Mouse (Mus musculus) cerebellum, postnatal 10 days (tissue): ENCODE data around the gene Ftsj3.

ENCODE experiments used
- DNase-seq, 2 experiments: peaks; one replicate each; pipeline ENCODE4 v3.0.0; 2021; ENCODE audit warnings: mixed read lengths in 2 of 2

Gene Ftsj3

DNA sequence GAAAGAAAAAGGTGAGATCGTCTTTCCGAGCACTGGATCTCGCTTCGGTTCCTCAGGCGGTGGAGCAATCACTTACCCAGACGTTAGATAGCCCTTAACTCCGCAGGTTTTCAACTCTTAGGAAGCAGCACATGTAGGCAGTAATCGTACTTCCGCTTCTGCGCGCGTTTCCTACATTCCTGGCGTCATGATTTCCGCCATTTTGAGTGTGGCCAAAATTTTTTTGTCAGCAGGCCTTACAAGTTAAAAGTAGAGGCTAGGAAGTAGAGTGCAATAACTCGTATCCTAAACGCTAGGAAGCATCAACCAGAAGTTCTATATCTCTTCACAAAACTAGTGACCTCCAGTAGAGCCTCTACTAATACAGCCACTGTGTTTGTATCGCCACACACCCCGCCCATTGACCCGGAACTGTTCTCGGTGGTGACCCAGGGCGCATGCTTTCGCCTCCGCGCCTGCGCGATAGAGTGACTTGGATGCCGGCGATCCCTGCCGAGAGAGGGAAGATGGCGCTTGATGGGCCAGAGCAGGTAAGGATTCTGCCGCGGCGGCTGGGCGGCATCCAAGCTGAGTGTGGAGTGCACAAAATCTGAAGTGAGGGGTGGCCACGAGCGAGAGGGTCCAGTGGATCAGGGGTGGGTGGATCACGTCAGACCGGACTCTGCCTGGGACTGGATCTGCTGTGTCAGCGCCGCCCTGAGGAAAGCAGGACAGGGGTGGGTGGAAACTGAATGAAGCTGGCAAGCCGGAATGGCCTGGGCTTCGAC lies at the start of gene Ftsj3, which contains the start of gene Psmc5:
Ftsj3 (minus strand) TSS at position 395 of the 767 bp plus-strand sequence.
Psmc5 (plus strand) TSS at position 470 of the 767 bp plus-strand sequence.
- peak; percentile 99 to 100 for DNase-seq

DNA sequence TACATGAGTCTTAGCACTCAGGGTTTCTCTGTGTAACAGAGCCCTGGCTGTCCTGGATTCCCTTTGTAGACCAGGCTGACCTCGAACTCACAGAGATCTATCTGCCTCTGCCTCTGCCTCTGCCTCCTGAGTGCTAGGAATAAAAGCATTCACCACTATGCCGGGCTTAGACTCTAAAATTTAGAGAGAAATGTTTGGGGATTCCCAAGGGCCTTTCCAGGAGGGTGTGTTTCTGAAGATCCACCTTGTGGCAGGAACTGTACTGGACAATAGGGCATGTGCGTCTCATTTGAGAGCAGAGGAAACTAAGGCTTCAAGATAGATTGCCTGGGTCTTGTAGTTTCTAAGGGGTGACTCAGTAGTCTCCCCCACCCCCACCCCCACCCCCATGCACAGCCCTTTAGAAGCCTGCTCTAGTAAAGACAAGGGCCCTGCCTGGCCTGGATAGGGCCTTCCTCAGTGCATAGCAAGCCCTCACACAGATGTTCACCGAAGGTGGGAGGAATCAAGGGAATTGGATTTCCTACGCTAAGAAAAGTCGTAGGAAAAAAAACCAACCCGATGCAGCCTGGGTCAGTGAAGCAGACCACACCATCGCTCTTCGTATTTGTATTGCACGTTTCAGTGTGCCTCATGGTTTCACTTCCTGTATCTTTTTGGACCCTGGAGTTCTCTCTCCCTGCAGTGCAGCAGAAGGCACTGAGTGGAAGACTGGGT lies 49.6 kb upstream of the Ftsj3 start:
- no peak for DNase-seq

DNA sequence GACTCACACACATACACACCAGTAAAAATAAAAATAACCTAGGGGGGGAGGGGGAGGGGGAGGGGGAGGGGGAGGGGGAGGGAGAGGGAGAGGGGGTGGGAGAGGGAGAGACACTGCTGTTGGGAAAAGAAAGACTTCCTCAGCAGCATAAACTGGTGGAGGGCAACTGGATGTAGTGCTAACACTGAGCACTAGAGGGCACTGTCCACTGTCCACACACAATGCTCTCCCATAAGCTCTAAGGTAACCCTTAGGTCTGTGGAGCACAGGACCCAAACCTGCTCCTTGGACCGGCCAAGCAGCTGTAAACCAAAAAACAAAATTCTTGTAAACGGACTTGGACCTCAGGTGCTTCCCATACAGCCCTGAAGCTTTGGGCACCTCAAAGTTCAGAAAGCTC lies 46.8 kb upstream of the Ftsj3 start:
- peak; percentile 79 to 85 for DNase-seq

DNA sequence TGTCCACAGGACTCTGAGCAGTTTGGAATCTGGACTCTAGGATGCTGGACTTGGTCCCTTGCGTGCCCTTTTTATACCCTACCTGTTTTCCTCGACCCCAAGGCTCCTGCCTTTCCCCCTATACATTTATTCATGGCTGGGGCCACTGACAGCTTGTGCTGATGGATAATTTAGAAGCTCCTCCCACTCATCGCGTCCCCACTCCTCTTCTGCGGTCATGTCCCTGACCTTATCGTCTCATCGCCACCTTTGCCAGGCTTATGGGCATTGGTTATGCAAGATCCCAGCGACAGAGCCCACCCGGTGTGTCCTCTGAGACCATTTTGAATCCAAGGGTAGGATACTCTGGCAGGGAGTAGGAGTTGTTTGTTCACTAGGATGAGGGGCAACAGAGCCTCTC lies 45.9 kb upstream of the Ftsj3 start, which contains the start of gene Gh:
Gh (minus strand) TSS at position 101 of the 400 bp plus-strand sequence.
- DNase-seq = no peak

DNA sequence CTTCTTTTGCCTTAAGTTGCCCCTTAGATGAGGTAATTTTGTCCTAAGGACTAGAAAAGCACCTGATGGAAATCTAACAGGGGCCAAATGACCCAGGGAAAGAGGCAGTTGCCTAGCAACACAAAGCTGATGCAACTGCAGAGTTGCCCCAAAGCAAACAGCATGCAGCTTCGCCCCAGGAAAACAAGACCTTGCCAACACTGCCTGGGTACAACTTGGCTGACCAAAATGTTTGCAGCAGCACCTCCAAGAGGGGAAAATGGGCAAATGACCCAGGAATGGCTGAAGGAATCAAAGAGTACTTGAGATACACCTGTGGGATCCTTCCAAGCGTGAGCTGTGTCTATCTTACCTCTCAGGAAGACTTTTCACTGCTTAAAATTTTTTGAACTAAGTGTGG lies 36.0 kb upstream of the Ftsj3 start:
- peak; percentile 88 to 90 for DNase-seq

DNA sequence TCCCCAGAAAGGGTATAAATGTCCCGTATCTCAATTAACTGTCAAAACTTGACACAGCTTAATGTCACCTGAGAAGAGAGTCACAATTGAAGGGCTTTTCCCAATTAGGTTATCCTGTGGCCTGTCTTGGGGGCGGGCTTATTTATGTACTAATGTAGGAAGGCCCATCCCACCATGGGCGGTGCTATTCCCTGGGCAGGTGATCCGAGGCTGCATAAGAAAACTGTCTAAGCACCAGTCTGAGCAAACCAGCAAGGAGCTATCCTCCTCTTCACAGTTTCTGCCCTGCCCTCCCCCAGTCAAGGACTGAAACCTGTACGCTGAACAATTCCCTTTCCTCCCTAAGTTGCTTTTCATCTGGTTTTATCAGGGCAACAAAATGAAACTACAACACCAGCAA lies 34.5 kb upstream of the Ftsj3 start:
- no peak for DNase-seq

DNA sequence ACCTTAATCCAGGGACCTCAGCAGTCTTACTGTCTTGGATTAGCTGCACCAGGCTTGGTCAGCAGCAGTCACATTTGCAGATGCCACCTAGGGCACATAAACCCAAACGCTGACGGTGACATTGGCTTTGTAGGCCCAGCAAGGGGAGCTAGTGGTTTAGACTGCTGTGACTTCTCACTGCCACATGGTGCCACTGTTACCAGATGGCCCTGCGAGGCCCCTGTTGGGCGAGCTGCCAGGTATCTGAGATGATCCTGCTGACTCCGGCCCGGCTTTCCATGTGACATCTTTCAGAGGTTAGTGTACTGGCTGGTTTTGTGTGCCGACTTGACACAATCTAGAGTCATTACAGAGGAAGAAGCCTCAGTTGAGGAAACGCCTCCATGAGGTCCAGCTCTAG lies 33.5 kb upstream of the Ftsj3 start:
- DNase-seq = peak; percentile 97

DNA sequence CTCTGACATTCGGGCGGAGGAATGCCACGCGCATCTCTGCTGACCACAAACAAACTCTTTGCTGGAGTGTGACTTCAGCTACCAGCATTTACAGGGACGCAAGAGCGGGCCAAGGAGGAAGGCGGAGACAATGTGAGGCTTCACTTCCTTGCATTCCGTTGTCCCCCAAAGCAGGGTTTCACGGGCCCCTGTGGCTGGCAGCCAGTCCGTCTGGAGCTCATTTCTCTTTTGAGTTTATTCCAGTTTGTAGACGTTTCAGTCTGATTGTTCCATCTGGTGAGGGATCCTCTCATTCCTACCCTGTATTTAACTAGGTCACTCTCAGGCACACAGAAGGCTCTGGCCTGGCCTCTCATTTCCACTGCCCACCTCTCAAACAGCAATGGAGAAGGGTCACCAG lies 31.1 kb upstream of the Ftsj3 start:
- peak; percentile 79 for DNase-seq

DNA sequence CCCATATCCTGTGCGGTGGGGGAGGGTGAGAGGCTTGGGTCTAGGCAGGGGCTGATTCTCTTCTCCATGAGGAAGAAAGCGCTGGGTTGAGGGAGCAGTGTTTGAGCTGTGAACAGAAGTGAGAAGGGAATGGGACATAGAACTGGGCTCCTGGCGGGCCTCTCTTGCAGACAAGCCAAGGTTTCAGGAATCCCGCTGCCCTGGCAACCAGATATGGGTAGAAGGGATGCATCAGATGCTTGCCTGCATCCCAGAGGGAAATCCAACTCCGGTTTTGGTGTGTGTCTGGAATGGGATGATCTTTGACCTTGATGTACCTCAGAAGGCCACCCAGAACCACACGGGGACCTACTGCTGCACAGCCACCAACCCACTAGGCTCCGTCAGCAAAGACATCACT lies 30.3 kb upstream of the Ftsj3 start:
- DNase-seq = peak; percentile 39 to 49

DNA sequence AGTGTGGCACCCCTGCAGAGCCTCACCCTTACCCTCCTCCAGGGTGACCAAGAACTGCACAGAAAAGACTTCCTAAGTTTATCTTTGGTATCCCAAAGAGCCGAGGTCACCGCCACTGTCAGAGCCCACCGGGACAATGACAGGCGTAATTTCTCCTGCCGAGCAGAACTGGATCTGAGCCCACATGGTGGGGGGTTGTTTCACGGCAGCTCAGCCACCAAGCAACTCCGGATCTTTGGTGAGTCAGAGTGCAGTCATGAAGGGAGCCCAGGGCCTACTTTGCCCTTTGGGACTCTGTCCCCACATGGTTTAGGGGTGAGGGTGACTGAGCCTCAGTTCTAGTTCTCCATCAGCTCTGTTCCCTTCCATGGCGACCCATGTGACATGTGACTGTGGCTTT lies 28.2 kb upstream of the Ftsj3 start:
- peak; percentile 43 to 54 for DNase-seq

DNA sequence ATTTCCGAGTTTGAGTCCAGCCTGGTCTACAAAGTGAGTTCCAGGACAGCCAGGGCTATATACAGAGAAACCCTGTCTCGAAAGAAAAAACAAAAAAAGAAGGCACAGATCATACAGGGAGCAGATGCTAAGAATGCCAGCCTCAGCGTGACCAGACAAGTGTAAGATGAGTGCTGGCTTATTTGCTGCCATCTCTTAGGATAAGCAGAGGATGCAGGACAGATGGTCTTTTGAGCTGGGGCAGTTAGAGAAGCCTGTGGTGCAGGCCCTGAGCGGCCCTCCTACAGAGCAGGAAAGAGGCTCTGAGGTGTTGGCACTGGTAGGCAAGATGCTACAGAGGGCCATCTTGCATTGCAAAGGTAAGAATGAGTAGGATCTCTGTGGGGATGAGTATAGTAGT lies 27.5 kb upstream of the Ftsj3 start:
- peak; percentile 25 to 41 for DNase-seq

DNA sequence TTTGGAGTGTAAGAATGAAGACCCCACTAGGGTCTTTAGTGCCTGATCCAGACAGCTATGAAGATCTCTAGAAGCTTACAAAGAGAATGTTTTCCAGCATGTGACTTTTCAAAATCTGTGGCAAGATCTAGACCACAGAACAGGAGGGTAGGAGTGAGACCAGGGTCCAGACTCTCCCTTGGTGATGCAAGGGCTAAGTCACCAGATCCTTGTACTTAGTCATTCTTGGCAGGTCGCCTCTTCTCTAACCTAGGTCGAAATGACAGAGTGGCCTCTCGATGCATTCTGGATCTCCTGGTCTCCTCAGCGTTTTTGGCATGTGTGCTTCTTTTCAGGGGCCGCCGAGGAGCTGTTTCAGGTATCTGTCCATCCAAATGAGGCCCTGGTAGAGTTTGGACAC lies 26.6 kb upstream of the Ftsj3 start:
- DNase-seq = no peak

DNA sequence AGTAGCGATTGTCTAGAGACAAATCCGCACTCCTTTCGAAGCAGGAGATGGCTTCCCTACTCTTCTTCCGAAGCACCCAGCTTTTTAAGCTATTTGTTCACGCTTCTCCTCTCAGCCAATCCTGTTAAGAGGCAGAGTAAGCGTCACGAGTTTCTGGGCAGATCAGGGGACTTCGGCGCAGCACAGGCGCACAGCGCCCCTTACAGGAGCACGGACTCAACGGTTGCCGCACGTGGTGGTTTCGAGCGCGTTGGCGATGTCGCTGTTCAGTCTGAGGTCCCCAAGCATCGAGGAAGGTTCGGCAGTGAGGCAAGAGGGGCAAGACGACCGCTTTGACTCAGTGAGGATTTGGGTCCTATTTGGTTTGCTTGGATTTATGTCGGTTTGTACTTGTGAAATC lies 20.6 kb upstream of the Ftsj3 start, which contains the start of gene Tcam1:
Tcam1 (plus strand) TSS at position 219 of the 400 bp plus-strand sequence.
- DNase-seq = peak; percentile 97 to 98

DNA sequence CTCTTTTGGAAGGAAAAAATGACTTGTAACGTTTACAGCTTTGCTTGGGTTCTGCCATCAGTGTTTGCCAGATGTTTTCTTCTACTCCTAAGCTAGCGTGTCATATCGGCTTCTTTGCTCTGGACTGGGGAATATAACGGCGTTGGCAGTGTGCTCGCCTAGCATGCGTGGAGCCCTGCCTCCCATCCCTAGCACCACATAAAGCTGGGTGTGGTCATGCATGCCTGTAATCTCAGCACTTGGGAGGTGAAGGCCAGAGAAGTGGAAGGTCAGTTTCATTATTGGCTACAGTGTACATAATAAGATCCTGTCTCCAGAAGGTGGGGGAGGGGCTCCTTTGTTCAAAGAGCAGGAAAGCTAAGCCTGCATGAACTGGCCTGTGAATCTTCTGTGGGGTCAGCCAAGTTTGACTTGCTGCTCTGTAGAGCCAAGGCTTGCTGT lies 19.1 kb upstream of the Ftsj3 start:
- peak; percentile 38 to 40 for DNase-seq

DNA sequence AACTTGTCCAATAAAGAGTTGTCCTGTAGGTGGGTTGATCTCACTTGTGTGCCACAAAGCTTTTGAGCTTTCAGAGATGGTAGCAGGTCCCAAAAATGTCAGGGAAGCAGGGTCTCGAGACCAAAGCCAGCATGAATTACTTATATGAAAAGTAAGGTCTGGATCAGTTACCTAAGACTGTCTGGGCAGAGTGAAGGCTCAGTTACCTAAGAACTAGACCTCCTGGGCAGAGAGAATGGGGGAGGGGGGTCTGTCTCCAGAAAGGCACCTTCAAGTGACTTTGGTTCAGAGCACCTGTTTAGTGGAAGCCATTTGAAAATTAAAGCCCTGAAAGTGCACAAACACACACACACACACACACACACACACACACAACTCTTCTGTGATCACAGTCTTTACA lies 18.5 kb upstream of the Ftsj3 start:
- peak in 1 of 2 experiments; percentile 22 for DNase-seq

DNA sequence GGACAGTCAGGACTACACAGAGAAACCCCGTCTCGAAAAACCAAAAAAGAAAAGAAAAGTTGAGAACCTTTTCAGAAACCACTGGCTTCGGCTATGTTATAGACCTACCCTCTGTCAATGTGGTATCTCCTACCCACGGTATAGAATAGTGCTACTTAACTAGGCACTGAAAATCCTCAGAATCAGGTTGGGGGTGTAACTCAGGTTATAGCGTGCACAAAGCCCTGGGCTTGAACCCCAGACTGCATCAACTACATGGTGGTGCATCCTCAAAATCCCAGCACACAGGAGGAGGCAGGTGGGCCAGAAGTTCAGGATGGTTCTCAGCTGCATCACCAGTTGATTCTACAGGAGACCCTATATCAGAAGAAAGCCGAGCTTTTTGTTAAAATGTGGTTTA lies 17.9 kb upstream of the Ftsj3 start:
- peak in 1 of 2 experiments; percentile 8 for DNase-seq

DNA sequence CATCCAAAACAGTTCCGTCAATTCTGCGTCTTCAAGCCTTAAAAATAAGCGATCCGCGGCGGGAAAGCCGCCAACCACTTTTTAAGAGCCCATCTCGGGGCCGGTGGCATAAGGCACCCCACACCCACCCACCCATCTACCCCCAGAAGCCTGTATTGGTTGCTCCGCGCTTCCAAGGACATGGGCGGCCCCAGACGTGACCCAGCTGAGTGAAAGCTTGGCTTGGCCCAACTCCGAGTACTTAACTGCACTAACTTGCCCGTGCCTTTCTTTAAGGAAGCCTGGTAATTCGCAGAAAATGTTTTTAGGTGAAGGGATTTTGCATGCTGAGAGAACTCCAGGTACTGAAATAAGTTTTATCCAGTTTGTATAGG lies 17.4 kb upstream of the Ftsj3 start:
- no peak for DNase-seq

DNA sequence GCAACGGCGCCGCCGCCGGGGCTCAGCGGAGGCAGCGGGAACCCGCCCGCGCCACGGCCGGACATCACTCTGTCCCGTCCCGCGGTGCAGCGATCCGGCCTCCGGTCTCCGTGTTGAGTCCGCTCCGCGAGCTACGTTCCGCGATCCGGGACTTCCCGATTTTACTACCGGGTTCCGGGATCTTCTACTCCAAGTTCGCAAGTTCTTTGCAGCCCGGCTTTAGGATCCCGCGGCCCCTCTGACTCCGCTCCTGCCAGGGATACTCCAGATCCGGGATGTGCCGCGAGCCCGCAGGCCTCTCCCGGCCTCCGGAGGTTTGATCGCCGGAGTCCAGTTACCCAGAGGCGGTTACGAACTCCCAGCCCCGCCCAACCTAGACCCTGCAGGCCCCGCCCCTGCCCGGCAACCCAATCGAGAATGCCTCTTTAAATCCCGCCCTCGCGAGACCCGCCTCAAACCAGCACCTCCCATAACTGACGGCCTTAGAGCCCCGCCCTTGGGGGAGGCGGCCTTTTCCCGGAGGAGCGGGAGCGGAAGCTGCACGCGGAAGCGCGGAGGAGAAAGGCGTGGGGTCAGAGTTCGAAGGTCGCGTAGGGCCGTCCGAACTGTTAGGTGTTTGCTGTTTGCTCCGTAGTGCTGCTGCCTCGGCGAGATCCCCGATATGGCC lies 16.9 kb upstream of the Ftsj3 start, which contains the start of gene Smarcd2:
Smarcd2 (minus strand) TSS at position 329 of the 667 bp plus-strand sequence.
- DNase-seq = peak; percentile 99 to 100

DNA sequence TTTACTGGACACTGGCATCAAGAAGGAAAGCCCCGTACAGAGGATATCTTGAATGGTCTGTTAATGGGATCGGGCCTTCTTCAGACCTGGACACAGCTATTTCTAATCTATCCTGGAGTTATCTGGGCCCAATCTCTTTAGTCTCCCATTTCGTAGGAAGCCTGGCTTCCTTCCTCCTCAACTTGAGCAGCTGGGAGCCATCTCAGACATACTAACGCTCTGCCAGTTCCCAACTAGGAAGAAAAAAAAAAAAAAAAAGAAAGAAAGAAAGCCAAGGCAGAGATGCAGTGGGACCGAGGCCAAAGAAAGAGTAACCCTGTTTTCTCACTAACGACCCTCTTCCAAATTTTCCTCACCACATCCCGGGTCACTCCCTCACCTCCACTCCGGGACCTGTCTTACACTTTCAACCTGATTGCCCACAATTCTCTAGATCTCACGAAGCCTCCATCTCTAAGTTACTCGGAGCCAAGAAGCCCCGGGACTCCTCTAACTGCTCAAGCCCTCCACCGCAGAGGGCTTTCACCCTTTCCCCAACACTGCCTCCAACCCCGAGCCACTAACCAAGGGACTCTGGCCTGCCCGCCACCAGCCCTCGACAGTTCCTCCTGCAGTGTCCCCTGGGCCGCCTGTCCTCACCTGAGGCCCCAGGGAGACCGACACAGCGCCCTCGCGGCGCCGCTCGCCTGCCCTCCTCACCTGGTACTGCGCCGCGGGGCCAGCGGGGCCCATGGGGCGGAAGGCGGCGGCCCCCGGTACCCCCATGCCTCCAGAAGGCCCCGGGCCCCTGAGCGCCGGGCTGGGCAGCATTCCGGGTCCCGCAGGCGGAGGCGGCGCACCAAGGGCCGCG lies 16.1 kb upstream of the Ftsj3 start:
- peak in 1 of 2 experiments; percentile 73 for DNase-seq

DNA sequence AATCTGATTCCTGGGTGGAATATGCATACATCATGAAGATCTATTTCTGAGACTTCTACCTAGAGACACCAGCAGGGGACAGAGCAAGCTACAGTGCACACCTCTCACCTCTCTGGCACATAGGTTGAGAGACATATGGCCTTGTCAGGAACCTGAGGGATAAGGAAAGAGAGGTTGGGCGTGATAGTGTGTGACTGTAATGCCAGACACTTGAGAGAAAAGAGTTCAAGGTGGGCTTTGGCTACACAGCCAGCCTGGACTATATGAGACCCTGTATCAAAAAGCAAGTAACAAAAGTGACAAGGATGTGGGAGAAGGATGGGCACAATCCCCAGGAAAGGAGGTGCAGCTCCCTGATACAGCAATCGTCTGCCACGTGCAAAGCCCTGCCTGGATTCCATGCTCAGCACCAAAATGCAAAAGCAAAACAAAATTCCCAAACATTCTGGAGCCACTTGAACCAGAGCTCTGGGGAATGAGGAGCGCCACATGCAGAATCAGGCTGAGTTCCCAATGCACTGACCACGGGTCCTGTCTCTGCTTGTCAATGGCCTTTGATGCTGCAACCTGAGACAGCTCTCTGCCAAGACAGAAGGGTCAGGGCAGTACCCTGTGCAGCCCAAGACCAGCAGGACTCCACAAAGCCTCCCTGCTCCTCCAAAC lies 15.4 kb upstream of the Ftsj3 start:
- DNase-seq = peak; percentile 51 to 56

DNA sequence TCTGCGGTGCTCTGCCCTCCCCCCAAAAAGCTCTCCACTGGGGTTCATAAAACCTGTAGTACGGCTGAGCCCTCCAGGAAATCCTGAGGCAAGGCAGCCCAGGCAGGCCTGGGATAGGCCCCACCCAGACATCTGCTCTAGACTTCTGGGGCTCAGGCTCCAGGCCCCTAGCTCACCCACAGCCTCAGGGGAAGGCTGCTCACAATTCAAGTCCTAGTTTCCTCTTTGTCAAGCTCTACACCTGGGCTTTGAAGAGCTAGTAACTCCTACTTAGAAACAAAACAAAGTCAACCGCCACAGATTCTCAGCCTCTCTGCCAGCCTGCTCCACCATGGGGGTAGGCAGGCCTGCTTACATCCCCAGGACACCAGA lies 13.2 kb upstream of the Ftsj3 start:
- DNase-seq = peak; percentile 65 to 70
